Mouse (Mus musculus) forebrain, postnatal 0 days (tissue): ENCODE data around the gene Cbarp. TPM values are rescaled to one million over a fixed set of nuclear protein-coding genes. Genes with fewer than 3 reads are reported as not detected.

Source experiments
- ATAC-seq: fragments of 200-750 bp; cut with Nextera tagmentation; 2 replicates; pipeline ENCODE4 v1.8.0; 2017; ENCODE audit warnings: mild to moderate bottlenecking, moderate library complexity
- DNase-seq: peaks from one replicate; pipeline ENCODE4 v3.0.0-alpha.2; 2015
- H3K27ac ChIP-seq: fragments of 300-500 bp; sonication (generic); 2 replicates; pipeline ENCODE4 v1.5.1; 2014; ENCODE audit warnings: low read depth, mild to moderate bottlenecking, antibody characterized with exemption, low read length, moderate library complexity, mixed read lengths
- H3K27me3 ChIP-seq: fragments of 300-500 bp; sonication (generic); 2 replicates; pipeline ENCODE4 v1.6.1; 2014; ENCODE audit warnings: mild to moderate bottlenecking, low read length, mixed read lengths; ENCODE audit not compliant: insufficient read depth
- H3K36me3 ChIP-seq: fragments of 300-500 bp; sonication (generic); 2 replicates; pipeline ENCODE4 v1.6.1; 2014; ENCODE audit warnings: mild to moderate bottlenecking, moderate library complexity; ENCODE audit not compliant: insufficient read depth
- H3K4me1 ChIP-seq: fragments of 300-500 bp; sonication (generic); 2 replicates; pipeline ENCODE4 v1.6.1; 2014; ENCODE audit warnings: antibody characterized with exemption; ENCODE audit not compliant: insufficient read depth
- H3K4me2 ChIP-seq: fragments of 300-500 bp; sonication (generic); 2 replicates; pipeline ENCODE4 v1.6.1; 2014; ENCODE audit warnings: low read depth, mild to moderate bottlenecking, moderate library complexity
- H3K4me3 ChIP-seq: fragments of 300-500 bp; sonication (generic); 2 replicates; pipeline ENCODE4 v1.5.1; 2014; ENCODE audit warnings: low read depth, low read length, mixed read lengths
- H3K9ac ChIP-seq: fragments of 300-500 bp; sonication (generic); 2 replicates; pipeline ENCODE4 v1.6.1; 2014; ENCODE audit warnings: mild to moderate bottlenecking
- H3K9me3 ChIP-seq: fragments of 300-500 bp; sonication (generic); 2 replicates; pipeline ENCODE4 v1.6.1; 2016; ENCODE audit warnings: low read length
- CTCF ChIP-seq: sonication (generic); IDR thresholded peaks from 2 replicates; pipeline ENCODE4 v1.5.1; 2016; ENCODE audit warnings: antibody characterized with exemption, control low read depth, low read depth
- WGBS: fragments of 180-500 bp; shearing (Covaris S2); extraction: QIAGEN DNeasy Blood & Tissue Kit; methylation state at CpG from one replicate; pipeline ENCODE4 v1.1.7; 2014; 5-methylcytosine and 5-hydroxymethylcytosine counted together
- polyA plus RNA-seq: library from polyadenylated mRNA; unstranded; fragments of >200 nt; fragmentation: Nextera tagmentation; extraction: Ambion mirVana; gene quantifications from 2 replicates; pipeline ENCODE4 v1.2.1, GENCODE M21; 2015
- total RNA-seq: library from RNA; depleted of rRNA; stranded (reverse); fragments of >200 nt; gene quantifications from 2 replicates; pipeline ENCODE4 v1.2.3, GENCODE M21; 2014

Cbarp gene
- total and polyA plus RNA-seq, 2 experiments from 2014 or later = 68.2 to 151 TPM

DNA sequence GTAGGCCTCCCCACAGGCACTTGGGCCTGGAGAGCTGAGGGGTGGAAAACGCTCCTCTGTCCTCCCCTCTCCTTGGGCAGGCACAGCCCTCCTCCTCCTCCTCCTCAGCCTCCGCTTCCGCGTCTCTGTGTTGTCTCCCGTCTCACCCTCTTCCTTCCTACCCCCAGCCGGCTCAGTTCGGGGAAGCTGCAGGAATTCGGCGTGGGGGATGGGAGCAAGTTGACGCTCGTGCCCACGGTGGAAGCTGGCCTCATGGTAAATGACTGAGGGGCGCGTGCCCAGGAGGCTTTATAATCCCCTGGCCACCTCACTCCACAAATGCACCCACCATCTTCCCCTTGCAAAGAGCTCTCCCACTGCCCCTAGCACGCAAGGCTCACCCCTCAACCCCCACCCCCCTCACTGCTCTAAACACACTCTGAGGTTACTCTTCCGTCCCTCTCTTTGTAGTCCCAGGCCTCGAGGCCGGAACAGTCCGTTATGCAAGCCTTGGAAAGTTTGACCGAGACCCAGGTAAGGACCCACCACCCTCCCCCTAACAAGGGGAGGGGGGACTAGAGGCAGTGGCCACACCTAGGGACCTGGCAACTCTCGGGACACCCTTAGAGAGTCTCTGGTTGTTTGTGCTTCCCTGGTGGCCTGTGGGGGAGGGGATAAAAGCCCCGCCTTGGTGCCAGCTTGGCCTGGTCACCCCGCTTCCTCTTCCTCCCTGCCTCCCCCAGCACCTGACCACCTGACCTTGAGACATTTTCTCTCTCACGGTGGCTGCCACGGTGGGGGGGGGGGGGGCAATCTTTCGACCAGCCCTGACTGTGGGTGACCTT, 10.8 kb upstream of the Cbarp start:
- WGBS = under 1% methylated on average over 21 of the region's 26 CpGs
- TF ChIP-seq CTCF = no peak

DNA sequence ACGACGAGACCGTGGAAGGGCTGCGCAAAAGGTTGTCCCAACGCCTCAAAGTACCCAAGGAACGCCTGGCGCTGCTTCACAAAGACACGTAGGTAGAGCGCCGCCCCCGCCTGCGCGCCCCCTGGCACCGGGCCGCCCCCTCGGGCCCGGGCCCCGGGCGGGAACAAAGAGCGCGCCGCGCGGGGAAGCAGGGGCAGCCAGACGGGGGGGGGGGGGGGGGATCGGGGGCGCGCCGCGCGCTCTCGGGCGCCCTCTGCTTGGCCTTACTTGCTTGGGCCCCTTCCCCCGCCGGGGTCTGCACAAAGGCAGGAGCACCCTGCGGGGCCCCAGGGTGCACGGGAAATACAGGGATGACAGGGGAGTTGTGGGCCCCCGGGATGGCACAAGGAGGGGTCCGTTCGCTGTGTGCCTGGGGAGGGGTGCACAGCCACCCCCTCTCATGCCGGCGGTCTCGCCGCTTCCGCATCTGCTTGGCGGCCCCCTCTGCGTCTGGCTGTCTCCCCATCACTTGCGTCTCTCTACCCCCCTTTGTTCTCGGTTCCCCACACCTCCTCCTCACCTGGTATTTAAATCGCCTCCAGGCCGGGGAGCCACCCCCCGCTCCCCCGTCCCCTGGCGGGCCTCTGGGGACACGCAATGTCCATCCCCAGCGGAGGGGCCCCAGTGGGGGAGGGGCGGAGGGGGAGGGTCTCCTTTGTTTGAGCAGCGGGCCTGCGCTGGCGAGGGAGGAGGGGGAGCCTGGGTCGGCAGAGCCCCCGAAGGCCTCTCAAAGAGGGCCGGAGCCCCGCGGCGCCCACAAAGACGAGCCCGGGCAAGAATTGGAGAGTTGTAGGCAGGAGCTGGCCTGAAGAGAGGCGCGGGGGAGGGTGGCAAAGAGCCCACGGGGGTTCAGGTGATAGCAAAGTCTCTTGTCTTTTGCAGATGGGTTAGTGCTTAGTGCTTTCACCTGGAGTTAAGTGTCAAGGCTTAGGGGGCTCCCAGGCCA, 9.9 kb upstream of the Cbarp start:
- Histone ChIP-seq H3K4me1 (peaks cover 18% of the 10 kb centered on the region), H3K36me3 (peaks cover 29% of the 10 kb centered on the region), H3K9ac (peak overlapping the region; percentile 100), H3K4me3 (peak overlapping the region; percentile 98), H3K27ac (peak overlapping the region; percentile 100), H3K9me3 (no peaks in the 10 kb centered on the region), H3K27me3 (no peaks in the 10 kb centered on the region), H3K4me2 (peak overlapping the region; percentile 95)
- ATAC-seq (peak; percentile 15; the same call in 1 of the 2 replicates), DNase-seq (peak; percentile 90)
- WGBS = under 1% methylated on average over 53 of the region's 71 CpGs
- TF ChIP-seq CTCF = no peak

More for the DNA sequence above, 10.8 kb upstream of the Cbarp start:
- no peaks in the 10 kb centered on the region for H3K9me3 ChIP-seq
- peak overlapping the region; percentile 98 for H3K4me3 ChIP-seq
- H3K27me3 ChIP-seq = no peaks in the 10 kb centered on the region
- peak overlapping the region; percentile 100 for H3K9ac ChIP-seq
- ATAC-seq (no peak), DNase-seq (peak; percentile 73)
- H3K4me2 ChIP-seq = peak overlapping the region; percentile 95
- peaks cover 18% of the 10 kb centered on the region for H3K4me1 ChIP-seq
- H3K36me3 ChIP-seq = peaks cover 38% of the 10 kb centered on the region
- H3K27ac ChIP-seq = peak overlapping the region; percentile 100

DNA sequence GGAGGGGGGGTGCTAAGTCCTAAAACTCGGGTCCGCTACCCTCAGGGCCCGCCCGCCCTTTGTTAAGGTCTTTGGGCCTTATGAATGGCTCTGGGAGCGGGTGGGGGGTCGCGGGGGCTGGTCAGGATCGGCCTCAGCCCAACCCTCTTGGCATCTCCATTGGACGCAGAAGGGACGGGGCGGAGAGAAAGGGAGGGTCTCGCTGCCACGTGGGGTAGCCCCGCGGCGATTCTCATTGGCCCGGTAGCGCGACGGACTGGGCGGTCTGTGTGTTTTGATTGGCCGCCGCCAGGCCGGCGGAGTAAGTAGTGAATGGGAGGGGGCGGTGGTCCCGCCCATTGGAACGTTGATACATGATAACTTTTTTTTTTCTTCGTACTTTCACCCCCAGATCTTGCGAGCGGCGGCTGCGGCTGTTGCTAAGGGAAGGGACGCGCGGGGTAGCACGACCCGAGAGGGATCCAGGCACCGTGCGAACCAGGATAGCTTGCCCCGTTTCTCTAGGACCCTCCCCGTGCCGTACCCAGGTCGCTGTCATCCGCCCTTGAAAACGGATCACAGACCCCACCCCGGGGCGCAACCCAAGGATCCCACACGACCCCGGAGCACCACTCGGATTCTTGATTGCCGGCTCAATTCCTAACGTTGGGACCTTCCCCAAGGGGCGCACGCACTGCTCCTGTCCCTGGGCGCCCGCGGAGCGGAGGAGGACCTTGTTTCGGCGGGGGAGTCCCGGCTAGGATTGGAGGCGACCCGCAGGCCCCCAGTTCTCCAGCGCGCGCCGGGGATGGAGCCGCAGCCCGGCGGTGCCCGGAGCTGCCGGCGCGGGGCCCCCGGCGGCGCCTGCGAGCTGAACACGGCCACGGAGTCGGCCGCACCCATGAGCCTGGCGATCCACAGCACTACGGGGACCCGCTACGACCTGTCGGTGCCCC, 8.9 kb upstream of the Cbarp start:
- peak overlapping the region; percentile 95 for H3K4me2 ChIP-seq
- H3K9me3 ChIP-seq = no peaks in the 10 kb centered on the region
- no peak for TF ChIP-seq CTCF
- peak overlapping the region; percentile 100 for H3K9ac ChIP-seq
- peaks cover 18% of the 10 kb centered on the region for H3K4me1 ChIP-seq
- peak overlapping the region; percentile 100 for H3K27ac ChIP-seq
- DNase-seq = peak; percentile 99
- ATAC-seq = peak; percentile 84
- H3K36me3 ChIP-seq = peaks cover 27% of the 10 kb centered on the region
- H3K4me3 ChIP-seq = peak overlapping the region; percentile 98
- 2% methylated on average over 88 of the region's 88 CpGs for WGBS
- H3K27me3 ChIP-seq = no peaks in the 10 kb centered on the region

DNA sequence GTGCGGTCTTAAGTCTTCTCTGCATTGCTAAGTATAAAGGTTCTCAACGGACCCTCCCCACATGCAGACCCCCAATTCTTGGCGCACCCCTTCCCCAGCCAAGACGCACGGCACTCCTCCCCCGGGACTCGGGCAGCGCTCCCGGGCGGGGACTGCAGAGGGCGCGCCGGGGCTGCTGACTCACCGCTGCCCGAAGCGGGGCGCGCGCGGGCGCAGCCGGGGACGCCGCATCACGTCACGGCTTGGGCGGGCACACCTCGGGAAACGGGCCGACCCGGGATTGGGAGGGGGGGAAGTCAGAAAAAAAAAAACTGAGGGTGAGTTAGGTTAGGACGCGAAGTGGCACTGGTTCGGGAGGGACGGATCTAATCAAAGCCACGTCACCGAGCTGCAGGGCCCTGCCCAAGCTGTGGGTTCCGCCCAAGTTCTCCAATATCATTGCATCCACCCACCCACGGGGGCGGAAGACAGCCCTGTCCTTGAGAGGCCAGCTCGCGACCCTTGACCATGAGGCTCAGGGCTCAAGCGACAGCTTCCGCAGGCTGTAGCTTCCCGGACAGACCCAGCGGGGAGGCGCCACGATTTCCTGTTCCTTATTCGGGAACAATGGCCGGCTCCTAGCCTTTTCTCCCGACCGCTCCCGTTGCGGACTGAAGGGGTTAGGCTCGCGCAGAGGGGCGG, 8.1 kb upstream of the Cbarp start:
- peak overlapping the region; percentile 95 for H3K4me2 ChIP-seq
- H3K36me3 ChIP-seq = peaks cover 25% of the 10 kb centered on the region
- no peaks in the 10 kb centered on the region for H3K27me3 ChIP-seq
- peak overlapping the region; percentile 100 for H3K27ac ChIP-seq
- H3K4me1 ChIP-seq = peaks cover 18% of the 10 kb centered on the region
- peak; percentile 75 for TF ChIP-seq CTCF
- ATAC-seq (peak; percentile 62), DNase-seq (peak; percentile 97)
- peak overlapping the region; percentile 99 for H3K9ac ChIP-seq
- peak overlapping the region; percentile 98 for H3K4me3 ChIP-seq
- no peaks in the 10 kb centered on the region for H3K9me3 ChIP-seq
- WGBS = 2% methylated on average over 55 of the region's 57 CpGs

GRCm38 (mm10) chr10:80147719-80148601, 7.3 kb upstream of the Cbarp start, which contains the start of gene Midn:
Midn (plus strand) TSS chr10:80148272.
- ATAC-seq (peak; percentile 3; the same call in 1 of the 2 replicates), DNase-seq (peak; percentile 81)
- H3K36me3 ChIP-seq = peaks cover 21% of the 10 kb centered on the region
- no peaks in the 10 kb centered on the region for H3K27me3 ChIP-seq
- peak within 1 kb of the TSS; percentile 99 for H3K9ac ChIP-seq
- H3K4me1 ChIP-seq = peaks cover 17% of the 10 kb centered on the region
- peak within 1 kb of the TSS; percentile 98 for H3K4me3 ChIP-seq
- peak within 1 kb of the TSS; percentile 100 for H3K27ac ChIP-seq
- H3K9me3 ChIP-seq = no peaks in the 10 kb centered on the region
- H3K4me2 ChIP-seq = peak within 1 kb of the TSS; percentile 95
- under 1% methylated on average over 35 of the region's 42 CpGs for WGBS
- TF ChIP-seq CTCF = peak; percentile 74
